Mouse (Mus musculus) liver, postnatal 0 days (tissue): ENCODE data around the gene Hist2h3c1.

ENCODE experiments used
- CTCF ChIP-seq: sonication (generic); IDR thresholded peaks from 2 replicates; pipeline ENCODE4 v1.5.1; 2016; ENCODE audit warnings: antibody characterized with exemption, low read depth
- EP300 ChIP-seq: IDR thresholded peaks from 2 replicates; pipeline ENCODE4 v1.6.1; 2016; ENCODE audit warnings: antibody characterized with exemption, low read depth, mild to moderate bottlenecking

DNA sequence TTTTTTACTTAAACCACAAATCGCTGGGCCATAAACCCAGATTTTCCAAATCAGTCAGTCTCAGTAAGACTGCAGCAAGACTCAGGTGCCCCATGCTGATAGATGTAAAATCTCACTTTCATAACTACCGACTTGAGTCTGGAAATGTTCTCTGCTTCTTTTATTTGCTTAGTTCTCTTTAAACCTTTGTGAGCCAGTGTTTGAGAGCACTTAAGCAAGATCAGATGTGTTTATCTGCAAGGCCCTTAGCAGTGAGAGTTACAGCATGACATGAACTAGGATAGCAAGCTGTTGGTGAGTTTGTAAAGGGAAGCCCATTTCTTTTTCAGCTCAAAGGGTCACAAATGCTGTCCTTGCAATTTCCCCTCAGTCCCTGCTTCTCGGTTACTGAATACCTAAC, 10.7 kb downstream of the Hist2h3c1 start:
- no peak for TF ChIP-seq CTCF
- no peak for TF ChIP-seq EP300
